Mouse (Mus musculus) embryonic fibroblast, embryonic 13.5 days (primary cell): ENCODE data around the gene Cstf1.

Experiments used
- CTCF ChIP-seq: IDR thresholded peaks from 2 replicates; pipeline ENCODE4 v1.5.1; 2011; ENCODE audit warnings: mild to moderate bottlenecking, control low read depth, low read length, moderate library complexity, borderline replicate concordance; ENCODE audit not compliant: insufficient read depth
- POLR2A ChIP-seq: IDR thresholded peaks from 2 replicates; pipeline ENCODE4 v1.6.1; 2011; ENCODE audit warnings: low read depth, mild to moderate bottlenecking, control low read depth, low read length, moderate library complexity

GRCm38 (mm10) chr2:172363176-172363575 is 7.3 kb upstream of the Cstf1 start:
- TF ChIP-seq CTCF (no peak), POLR2A (no peak)
